Mouse (Mus musculus): ENCODE results near the gene Ap2a2.
"Not testable (repeated sequence)": the region's sequence is repeated elsewhere in the genome, so short reads cannot be mapped to it uniquely, and the experiment has no call there.

Gene Ap2a2

DNA sequence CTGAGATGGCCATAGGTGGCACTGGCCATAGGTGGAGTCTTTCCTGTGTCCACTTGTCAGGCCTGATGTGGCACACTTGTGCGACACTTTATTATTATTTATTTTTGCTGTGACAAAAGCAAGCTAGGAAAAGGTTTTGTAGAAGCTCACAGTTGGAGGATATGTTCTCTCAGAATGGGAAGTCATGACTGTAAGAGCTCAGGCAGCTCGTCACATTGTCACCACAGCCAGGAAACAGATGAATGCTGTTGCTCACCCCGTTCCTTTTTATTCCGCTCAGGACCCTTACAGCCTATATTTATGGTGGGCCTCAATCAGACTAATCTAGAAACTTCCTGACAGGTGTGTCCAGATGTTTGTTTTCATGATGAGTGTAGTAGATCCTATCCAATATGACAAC, 1.5 kb upstream of the Ap2a2 start:
- DNase-seq (ENCODE audit: low spot score): no peak

DNA sequence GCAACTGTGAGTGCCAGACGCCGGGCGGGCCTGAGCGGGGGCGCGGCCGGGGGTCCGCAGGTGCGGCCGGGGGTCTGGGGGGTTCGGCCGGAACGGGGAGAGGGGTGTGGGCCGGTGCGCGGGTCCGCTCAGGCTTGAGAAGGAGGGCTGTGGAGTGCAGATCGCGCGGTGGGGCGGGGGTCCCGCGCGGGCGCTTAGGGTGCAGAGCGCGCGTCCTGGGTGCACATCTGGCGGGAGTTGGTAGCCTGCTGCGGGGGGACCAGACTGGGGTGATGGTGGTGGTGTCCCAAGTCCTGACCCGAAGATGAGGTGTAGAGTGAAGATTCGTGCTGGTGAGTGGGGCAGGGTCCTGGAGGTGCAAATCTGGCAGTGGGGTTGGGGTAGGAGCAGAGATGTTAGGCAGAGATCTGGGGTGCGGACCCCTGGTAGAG, 463 bp downstream of the Ap2a2 start:
- no peak for DNase-seq (ENCODE audit: low spot score)

DNA sequence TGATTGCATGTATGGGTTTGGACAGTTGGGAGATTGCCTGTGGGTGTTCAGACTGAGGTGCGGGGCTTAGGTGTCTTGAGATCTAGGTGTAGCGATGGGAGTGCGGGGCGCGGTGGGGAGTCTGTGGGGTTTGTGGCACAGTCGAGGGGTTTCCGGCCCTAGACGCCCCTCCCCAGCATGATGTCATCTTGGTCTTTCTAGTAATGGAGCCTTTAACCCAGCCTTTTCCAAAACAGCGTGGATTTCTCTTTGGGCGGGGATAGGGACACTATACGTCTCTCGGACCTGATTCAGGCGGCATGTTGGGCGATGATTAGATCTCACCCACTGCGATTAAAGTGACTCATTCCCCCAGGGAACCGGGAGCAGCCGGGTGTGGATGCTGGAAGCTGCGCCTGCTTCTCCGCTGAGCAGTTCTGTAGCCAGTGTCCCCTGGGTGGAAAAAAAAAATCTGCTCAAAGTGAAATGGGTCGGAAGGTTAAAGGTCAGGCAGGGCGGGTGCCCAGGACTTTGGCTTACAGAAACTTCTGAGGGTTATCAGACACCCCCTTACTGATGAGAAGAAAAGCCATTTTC, 967 bp downstream of the Ap2a2 start:
- DNase-seq (ENCODE audit: low spot score): peak; percentile 11

DNA sequence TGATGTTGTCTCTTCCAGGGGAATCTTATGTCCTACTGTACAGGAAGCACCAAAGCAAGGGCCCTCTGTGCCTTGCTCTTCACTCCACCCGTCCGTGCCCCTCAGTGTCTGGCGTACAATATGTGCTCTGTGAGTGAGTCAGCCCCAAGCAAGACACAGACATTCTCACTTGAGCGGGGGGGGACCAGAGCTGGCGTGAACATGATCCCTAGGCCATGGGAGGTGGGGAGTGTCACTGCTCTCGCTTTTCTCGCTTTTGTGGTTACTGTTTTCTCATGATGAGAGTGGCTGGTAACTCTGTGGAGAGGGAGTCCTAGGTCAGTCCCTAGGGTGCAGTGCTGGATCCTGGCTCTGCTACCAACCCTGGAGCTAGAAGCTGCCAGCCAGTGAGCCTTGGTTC, 2.6 kb downstream of the Ap2a2 start:
- no peak for DNase-seq (ENCODE audit: low spot score)

DNA sequence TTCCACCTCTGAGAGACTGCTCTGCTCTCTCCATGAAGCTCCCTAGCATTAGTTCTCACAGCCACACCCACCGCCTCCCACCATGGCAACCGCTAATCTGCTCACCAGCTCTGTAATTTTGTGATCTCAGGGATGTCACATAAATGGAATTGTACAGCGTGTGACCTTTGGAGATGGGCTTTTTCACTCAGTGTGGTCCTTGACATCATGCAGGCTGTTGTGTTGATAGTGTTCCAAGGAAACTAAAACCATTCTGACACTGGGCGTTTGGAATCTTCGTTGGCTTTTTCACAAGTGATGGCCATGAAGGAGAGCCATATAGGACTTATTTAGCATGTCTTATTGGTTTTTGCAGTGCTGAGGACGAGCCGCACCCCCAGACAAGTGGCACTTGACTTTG, 4.6 kb downstream of the Ap2a2 start:
- DNase-seq (ENCODE audit: low spot score): no peak

DNA sequence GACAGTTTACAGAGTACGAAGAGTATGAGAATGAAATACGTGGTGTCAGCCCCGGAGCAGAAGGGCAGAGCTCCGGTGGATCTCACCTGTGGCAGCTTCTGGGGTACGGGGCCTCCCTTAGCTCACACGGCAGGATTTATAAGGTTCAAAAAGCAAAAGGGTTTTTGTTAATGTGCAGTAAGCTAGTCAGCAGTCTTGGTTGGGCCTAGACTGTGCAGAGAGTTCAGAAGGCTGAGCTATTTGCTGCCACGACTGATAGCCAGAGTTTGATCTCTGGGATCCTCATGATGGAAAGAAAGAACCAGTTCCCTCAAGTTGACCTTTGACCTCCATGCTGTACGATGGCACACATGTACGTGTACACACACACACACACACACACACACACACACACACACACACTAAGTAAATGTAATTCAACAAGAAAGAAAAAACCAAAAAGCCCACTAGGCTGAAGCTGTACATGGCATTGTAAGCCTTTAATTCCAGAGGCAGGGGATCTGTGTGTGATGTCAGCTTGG, 7.4 kb downstream of the Ap2a2 start:
- DNase-seq (ENCODE audit: low spot score): no peak

DNA sequence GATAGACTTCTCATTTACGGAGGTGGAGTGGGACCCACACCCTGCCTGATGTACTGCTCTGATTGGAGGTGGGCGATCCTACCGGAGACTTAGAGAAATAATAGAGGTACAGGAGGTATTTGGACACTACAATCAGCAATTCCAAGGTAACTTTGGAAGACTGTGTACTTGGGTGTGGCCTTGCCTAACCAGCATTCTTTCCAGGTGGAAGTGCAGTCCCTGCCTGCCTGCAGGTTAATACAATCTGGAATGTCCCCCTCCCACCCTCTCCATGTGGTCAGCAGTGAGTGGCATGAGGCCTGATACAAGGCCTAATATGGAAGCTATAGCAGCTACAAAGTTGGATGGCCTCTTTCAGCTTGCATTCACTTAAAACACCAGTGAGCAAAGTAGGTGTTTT, 7.9 kb downstream of the Ap2a2 start:
- no peak for DNase-seq (ENCODE audit: low spot score)

DNA sequence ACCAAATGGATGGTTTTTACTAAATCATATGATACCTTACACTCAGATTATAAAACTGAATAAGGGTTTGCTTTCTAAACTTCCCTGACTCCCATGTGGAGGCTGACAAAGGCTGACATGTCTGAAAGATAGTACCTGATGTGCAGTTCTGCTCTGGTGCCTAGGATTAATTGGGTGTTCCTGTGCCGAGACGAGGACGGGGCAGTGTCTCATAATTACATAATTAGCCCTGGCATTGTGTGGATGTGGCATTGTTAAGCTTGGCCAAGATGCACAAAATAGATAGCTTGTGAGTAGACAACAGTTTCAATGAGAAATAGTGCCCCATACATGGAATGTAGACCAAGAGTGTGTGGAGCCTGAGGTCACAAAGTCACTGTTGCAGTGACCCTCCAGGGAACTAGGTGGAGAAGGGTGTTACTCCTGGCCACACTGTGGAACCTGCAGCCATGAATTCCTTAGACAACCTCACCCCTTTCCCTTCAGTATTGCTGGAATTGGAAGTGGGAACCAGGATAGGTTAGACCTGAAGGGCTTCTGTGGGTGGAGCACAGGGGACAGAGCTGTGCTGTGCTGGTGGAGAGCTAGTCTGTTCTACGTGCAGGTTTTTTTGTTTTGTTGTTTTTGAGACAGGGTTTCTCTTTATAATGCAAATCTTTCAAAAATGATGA, 8.8 kb downstream of the Ap2a2 start:
- DNase-seq (ENCODE audit: low spot score): no peak

DNA sequence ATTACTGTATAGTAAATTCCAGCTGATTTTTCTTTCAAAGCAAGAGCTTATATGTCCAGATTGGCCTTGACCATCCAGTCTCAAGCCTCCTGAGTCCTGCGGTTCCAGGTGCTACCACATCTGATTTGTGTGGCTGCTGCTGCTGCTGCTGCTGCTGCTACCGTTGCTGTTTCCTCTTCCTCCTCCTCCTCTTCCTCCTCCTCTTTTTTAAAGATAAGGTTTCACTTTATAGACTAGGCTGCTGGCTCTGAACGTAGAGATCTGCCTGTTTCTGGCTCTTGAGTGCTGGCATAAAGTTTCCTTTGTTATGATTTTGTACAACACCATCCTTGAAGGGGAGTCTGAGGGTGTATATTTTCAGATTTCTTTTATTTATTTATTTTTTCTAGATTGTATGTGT, 12.1 kb downstream of the Ap2a2 start:
- no peak for DNase-seq (ENCODE audit: low spot score)

DNA sequence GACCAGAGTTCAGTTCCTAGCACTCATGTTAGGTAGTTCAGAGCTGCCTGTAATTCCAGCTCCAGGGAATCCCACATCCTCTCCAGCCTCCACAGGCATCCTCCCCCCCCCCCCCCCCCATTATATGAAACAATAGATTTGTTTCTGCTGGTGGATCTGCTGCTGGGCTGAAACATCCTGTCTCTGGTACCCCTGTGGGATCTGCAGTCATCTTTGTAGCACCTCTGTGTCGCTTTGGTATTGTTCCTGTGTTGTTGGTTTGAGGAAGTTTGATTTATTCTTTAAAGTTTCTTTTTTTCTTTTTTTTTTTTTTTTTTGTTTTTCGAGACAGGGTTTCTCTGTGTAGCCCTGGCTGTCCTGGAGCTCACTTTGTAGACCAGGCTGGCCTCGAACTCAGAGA, 13.5 kb downstream of the Ap2a2 start:
- no peak for DNase-seq (ENCODE audit: low spot score)

DNA sequence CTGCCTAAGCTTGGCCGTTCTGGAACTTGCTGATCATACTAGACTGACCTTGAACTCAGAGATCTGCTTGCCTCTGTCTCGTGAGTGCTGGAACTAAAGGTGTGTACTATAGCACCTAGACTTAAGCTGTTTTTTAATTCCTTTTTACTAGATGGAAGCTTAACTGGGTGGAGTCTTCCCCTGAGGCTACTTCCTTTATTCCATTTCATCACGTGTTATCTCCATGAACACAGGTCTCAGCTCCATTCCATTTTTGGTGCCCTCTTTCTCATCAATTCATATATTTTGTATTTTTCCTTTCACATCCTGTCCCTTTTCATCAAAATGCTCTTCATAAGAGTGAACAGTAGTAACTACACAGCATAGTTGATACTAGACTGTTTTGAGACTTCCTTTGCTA, 15.8 kb downstream of the Ap2a2 start:
- no peak for DNase-seq (ENCODE audit: low spot score)

DNA sequence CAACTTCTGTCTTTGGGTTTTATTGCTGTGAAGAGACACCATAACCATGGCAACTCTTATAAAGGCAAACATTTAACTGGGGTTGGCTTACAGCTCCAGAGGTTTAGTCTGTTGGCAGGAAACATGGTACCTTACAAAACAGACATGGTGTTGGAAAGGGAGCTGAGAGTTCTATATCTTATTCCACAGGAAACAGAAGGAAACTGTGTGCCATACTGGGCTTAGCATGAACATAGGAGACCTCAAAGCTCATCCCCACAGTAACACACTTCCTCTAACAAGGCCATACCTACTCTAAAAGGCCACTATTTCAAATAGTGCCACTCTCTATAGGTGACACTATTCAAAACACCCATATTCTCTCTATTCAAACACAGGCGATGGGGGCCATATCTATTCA, 16.5 kb downstream of the Ap2a2 start:
- DNase-seq (ENCODE audit: low spot score): no peak

DNA sequence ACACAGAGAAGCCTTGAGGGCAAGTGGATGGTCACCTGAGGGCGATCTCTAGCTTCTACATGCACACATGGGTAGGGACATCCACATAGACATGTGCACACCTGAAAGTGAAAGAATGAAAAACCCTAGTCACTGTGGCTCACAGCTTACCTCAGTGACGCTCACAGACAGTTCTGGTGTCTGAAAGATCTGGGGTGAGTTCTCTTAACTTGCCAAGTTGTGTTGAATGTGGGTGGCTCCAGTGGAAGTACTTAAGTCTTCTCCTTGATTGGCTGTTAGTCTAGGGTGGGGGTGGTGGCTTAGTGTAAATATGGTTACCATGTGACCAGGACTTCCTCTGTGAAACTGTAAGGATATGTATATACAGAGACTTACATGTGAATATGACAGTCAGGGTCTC, 17.0 kb downstream of the Ap2a2 start:
- DNase-seq (ENCODE audit: low spot score): no peak

DNA sequence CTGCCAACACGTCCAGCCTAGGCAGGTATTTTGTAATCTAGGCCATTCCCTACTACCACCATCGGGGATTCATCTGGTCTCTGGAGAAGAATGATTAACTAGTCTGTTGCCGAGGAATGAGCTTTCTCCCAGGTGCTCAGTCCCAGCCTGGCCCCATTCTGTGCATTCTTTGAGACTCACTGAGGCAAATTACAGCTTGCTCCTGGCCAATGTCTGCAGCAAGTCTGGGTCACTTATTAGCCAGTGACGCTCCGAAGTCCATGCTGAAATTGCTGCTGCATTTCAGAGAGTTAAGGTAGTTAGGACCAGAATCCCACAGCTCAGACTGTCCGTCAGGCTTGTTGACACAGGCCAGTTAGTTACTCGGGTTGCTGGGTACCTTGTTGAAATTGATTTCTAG, 19.4 kb downstream of the Ap2a2 start:
- DNase-seq (ENCODE audit: low spot score): no peak

DNA sequence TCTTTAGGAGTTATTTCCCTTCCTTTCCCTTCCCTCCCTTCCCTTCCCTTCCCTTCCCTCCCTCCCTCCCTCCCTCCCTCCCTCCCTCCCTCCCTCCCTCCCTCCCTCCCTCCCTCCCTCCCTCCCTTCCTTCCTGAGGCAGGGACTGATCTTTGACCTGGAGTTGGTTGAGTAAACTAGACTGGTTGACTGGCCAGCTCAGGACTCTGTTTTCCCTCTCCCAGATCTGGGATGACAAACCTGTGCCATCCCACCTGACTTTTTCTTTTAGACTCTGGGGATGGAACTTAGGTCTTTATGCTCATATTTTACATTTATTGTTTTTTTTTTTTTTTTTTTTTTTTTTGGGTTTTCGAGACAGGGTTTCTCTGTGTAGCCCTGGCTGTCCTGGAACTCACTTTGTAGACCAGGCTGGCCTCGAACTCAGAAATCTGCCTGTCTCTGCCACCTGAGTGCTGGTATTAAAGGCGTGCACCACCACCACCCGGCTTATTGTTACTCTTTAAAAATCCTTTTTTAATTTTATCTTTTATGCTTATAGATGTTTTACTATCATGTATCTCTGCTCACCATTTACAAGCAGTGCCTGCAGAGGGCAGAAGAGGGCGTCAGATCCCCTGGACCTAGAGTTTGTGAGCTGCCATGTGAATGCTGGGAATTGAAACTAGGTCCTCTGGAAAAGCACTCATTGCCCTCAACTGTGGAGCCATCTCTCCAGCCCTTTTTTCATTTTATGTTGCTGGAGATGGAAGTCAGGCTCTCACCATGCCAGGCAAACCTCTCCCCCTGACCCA, 22.3 kb downstream of the Ap2a2 start:
- no peak for DNase-seq (ENCODE audit: low spot score)

DNA sequence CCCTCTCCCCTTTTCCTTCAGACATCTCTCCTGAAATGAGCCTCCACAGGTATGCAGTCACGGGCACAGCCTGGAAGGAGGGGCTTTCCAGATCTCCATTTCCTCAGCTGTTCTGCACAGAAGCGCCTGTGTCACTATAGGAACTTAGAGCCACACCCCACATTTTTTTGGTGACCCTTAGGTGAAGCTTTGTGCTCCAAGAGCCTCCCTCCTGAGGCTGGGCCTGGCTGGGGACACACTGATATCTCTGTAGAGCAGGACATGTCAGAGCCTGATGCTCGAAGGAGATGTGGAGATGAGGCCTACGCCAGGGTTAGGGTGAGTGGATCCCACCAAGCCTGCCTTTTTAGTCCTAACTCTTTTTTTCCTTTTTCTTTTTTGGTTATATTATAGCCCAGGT, 23.3 kb downstream of the Ap2a2 start:
- no peak for DNase-seq (ENCODE audit: low spot score)

DNA sequence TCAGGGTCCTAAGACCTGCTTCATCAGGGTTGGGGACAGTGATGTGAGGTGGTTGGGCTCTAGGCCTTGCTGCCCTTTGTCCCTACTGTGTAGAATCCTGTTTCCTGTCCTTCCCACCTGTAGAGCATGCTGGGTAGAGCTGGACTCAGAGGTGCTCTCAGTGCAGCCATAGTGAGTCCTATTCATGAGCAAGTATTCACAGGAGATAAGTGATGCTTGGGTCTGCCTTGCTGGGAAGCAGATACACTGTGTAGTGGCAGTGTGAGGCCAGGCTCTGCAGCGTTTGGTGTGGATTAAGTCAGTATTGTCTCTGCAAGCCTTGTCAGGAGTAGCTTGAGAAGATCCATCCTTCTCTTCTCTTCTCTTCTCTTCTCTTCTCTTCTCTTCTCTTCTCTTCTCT, 23.9 kb downstream of the Ap2a2 start:
- DNase-seq (ENCODE audit: low spot score): no peak

DNA sequence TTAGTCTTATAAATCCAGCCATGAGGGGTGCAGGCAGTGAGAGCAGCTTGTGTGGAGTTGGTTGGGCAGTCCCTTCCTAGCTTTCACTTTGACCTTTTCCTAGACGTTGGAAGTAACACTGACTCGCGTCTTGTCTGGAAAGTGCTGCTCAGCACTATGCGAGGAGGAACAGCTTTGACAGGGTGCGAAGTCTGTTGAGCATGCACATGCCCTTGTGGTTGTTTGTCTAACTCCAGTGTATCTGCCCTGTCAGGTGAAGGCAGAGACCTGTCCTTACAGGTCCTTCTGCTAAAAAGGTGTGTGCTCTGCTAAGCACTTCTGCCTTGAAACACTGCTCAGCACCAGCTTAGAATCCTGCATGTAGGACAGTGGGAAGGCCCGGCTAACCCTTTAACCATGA, 26.9 kb downstream of the Ap2a2 start:
- no peak for DNase-seq (ENCODE audit: low spot score)

DNA sequence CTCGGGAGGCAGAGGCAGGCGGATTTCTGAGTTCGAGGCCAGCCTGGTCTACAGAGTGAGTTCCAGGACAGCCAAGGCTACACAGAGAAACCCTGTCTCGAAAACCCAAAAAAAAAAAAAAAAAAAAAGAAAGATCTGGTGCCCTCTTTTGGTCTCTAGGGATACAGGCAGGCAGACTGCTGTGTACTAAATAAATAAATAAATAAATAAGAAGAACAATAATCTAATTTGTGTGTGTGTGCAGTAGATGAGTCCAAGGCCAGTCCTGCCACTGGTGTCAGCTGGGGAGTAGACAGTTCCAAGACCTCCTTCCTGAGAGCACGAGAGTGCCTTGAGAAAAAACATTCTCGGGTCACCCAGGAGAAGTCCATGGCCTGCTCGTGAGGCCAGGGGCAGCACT, 28.3 kb downstream of the Ap2a2 start:
- not testable (repeated sequence) for DNase-seq (ENCODE audit: low spot score)

DNA sequence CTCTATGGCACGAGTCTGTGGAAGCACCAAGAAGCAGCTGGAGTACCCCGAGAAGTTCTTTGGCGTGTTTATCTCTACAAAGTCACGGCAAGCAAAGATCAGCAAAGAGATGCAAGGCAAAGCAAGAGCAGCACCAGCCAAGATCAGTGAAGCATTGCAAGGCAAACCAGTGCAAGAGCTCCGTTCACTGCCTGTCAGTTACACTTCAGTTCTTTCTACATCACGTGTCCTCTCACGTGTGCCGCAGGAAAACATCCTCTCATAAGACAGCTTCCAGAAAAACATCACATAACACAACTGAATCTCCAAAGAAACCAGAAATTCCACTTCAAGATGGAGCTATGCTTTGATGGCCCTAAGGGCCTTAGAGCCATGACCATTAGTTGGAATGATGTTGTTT, 29.0 kb downstream of the Ap2a2 start:
- no peak for DNase-seq (ENCODE audit: low spot score)

DNA sequence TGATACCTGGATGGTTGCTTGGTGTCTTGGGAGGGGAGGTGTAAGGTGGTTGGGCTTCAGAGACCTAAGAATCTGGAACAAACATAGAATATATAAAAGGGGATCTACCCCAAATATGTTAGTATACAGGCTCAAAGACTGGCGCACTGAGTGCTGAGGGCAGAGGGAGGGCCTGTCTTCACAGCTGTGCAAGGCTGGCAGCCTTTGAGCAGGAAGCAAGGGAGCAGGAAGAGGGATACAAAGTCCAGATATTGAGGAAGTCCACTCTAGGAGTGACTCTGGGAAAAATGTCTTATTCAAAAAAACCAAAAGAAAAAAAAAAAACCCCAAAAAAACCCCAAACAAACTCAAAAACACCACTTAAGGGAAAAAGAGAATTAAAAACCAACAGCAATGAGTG, 30.1 kb downstream of the Ap2a2 start:
- no peak for DNase-seq (ENCODE audit: low spot score)

DNA sequence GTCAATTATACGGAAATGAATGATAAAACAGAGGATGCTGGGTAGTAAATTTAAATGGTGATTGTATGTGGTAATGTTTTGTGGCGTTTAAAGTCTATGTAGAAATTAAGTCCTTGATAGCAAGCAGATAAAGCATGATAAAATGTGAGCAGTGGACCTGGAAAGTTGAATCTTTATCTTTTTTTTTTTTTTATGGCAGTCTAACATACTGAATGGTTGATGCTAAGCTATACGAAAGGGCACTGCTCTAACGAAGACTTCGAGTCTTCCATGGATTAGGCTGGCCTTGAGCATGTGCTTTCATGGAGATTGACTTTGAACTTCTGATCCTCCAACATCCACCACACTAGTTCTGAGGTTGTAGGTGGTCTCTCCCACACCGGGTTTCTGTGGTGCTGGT, 31.1 kb downstream of the Ap2a2 start:
- no peak for DNase-seq (ENCODE audit: low spot score)

DNA sequence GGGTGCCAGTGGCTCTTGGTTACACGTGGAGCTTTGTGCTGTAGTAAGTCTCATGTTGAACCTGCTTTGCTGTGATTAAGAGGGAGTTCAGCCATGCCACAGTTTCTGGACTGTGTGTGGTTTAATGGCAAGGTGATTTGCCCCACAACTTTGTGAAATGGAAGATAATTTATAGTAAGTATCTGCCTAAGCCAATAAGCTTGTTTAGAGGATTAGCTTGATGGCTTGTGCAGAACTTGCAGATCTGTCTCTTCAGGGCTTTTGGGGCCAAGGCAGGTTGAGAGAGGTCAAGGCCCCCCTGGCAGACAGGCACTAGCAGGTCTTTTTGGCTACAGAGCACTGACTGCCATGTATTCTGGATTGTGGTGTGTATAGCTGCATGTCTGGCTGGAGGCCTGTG, 35.0 kb downstream of the Ap2a2 start:
- no peak for DNase-seq (ENCODE audit: low spot score)

Data from ovary, adult 18-20 months (tissue).